Mouse (Mus musculus) testis, postnatal 14 days (tissue): ENCODE data around the gene Mcrip2.

Experiments
- DNase-seq: peaks from one replicate; pipeline ENCODE4 v3.0.0; 2021; ENCODE audit warnings: low spot score

The Mcrip2 gene

DNA sequence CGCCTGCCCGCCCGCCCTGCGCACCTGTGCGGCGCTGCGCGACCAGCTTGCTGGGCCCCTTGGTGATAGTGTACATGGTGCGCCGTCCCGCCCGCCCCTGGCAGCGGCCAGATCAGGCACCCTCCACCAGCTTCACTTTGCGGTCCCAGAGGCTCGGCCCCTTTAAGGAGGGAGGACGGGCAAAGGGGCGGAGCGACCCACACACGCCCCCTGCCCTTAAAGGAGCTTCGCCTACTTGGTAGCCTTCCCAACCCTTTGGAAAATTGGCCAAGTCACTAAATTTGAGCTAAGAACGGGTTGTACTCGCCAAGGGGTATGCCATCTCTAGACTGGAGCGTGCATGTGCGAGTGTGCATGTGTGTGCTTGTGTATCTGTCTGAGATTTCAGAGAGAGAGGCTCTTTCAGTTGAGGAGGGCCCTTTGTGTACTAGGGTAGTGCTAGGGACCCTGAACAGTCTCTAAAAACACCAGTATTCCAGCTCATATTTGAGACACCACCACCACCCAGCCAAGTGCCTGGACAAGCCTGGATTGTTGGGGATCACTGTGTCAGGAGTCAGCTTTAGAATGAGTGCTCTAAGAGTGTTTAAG lies at the start of gene Mcrip2:
Gene Mcrip2 (minus strand): TSS at position 164 of the 591 bp plus-strand sequence.
- DNase-seq, result peak; percentile 83

DNA sequence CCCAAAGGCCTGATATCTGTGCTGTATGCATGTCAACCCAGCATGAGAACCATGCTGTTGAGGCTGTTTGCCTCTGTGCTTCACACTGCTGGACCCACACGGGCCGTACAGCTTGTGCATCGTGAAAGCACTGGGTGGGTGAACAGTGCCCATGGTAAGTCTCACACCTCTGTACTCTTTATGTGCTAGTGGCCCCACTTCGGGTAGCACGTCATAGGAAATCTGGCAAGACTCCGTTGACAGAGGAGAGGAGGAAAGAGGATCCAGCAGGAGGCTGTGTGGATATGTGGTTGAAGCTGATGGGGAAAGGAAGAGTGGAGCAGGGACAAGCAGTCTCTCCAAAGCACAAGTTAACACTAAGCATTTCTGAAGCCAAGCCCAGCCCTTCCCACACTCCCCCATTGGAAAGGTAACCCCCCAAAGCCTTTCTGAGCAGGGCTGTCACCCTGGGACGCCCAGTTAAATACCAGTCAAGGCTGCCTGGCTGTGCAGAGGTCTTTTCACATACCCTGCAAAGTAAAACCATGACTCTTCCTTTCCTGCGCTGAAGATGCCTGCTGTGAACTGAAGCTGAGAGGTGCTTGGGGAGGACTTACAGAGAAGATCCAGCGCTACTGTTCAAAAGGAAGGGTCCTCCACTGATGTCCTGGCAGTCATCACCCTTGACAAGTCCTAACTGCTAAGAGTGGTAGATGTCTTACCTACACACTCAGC lies 49.6 kb upstream of the Mcrip2 start:
- no peak for DNase-seq

GRCm38 (mm10) chr17:25916931-25917647 lies 48.5 kb upstream of the Mcrip2 start:
- peak; percentile 50 for DNase-seq

GRCm38 (mm10) chr17:25914295-25914694 lies 45.7 kb upstream of the Mcrip2 start:
- DNase-seq, result no peak

GRCm38 (mm10) chr17:25913877-25914275 lies 45.3 kb upstream of the Mcrip2 start:
- no peak for DNase-seq

DNA sequence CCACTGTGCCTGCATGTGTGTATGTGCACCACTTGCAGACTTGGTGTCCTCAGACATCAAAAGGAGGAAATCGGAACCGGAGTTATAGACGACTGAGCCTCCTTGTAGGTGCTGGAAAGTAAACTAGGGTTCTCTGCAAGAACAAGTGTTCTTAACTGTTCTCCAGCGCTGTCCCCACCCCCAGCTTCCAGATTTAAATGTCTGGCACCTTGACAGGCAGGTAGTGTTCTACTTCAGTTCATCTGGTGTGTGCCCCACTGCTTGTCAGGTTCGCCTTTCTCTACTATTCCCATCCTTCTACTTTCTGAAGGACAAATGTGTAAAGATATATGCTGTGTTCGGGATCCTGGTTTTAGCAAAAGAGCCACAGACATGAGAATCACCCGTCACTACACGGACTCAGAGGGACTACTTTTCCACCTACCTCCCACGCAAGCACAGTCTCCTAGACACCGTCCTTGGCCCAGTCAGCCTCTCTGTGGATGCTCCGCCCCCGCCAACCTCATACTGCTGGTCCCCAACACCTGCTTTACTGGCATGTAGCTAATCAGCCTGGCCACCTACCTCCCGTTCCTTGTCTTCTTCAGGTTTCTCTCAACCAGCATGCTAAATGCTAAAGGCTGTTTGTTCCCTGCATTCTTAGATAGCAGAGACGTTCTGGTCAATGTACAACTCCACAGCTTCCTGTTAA lies 44.8 kb upstream of the Mcrip2 start:
- no peak for DNase-seq

DNA sequence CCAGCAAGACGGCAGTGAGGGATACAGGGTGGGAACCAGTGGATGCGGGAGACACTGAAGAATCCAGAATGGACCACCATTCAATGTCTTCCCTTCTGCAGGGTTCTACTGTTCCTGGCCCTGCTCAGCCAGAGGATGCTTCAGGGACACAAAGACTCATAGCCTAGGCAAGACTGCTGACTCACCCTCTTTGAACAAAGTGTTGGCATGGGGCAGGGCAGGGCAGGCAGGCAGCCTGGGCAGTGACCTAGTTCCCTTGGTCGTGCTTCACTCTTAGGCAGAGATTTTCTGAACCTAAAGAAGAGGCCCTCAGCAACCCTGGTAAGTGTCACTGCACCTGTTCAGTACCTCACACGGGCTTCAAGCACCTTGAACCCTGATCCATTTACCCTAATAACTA lies 43.3 kb upstream of the Mcrip2 start:
- no peak for DNase-seq

DNA sequence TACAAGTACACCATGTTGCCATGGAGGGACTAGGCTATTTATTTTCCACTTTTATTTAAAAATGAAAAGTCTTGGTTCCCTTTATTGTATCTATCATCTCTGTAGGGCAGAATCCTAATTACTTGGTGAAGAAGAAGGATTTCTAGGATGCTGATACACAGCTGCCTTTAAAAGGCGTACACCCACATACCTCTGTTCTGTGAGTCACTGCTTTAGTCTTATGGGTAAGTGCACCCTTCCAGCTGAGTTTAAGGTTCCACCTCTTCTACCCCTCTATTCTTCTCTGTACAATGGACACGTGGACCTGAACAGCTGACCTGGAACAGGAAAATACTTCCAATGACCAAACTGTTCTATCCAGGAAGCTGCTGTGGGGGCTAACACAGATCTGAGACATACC lies 39.1 kb upstream of the Mcrip2 start:
- DNase-seq, result no peak

- DNase-seq, result no peak
Measured at GRCm38 (mm10) chr17:25903061-25903460, 34.5 kb upstream of the Mcrip2 start.

- DNase-seq, result no peak
Measured at GRCm38 (mm10) chr17:25900193-25900592, 31.6 kb upstream of the Mcrip2 start.

DNA sequence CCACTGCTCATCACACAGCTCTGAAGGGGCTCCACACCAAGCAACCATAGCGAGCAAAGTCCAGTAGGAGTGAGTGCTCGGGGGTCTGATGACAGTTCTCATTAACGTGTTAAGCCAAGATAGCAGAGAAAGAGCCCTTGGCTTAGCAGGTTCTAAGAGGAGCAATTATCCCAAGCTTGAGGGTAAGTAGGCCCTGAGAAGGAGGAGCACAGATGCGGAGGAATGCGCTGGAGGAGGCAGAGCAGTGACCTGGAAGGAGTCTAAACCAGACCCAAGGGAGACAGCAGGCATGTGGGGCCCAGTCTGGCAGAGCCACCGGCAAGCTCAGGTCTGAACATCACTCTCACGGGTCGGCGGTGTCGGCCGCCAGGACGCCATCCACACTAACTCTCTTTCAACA lies 27.3 kb upstream of the Mcrip2 start:
- DNase-seq, result no peak

DNA sequence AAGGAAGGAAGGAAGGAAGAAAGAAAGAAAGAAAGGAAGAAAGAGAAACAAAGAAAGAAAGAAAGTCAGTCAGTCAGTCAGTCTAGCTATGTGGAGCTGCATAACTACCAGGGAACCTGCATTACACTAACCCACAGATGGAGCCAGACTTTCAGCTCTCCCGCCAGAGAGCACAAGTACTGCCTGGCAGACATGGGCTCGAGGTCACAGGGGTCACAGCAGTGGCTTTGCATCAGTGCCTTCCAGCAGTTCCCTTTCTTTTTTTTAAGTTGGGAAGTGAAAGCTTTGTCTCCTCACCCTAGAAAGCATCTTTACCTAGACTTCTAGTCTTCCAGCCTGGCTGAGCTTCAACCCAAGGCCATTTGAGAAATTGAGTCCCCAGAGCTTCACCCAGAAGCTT lies 26.9 kb upstream of the Mcrip2 start:
- DNase-seq, result no peak

DNA sequence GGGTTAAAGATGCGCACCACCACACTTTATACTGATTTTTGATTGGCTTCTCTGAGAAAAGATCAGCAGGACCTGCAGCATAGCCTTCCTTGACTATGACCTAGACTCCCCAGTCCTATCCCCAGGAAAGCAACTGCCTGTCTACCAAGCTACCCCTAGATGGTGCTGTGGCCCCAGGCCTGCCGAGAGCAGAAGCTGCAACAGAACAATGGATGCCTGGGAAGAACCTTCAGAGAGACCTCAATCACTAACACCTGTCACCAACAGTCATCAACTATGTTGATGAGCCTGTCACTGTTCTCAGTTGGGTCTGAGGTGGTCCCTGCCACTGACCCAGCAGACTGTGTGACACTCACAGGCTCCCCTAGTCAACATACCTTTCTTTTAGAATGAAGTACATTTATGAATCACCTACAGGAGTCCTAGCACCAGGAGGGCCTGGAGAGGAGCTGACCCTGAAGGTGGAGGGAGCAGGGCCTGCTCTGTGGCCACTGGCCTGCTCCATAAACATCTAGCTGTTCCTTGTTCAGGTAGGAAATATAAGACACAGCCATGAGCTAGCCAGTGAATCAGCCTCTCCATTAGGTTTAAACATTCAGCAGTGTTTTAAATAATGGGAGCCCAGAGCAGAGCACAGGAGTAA lies 25.5 kb upstream of the Mcrip2 start:
- DNase-seq, result no peak

DNA sequence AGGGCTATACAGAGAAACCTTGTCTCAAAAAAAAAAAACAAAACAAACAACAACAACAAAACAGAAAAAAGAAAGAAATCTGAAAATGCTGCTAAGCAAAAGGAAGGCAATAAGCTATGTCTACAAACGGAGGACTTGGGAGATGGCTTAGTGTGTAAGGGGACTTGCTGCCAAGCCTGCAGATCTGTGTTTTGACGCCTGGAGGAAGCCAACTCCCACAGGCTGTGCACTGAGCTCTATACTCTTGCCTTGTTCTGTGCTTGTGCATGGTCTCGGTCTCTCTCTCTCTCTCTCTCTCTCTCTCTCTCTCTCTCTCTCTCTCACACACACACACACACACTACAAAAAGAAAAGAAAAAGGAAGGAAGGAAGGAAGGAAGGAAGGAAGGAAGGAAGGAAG lies 20.3 kb upstream of the Mcrip2 start:
- DNase-seq, result no peak

DNA sequence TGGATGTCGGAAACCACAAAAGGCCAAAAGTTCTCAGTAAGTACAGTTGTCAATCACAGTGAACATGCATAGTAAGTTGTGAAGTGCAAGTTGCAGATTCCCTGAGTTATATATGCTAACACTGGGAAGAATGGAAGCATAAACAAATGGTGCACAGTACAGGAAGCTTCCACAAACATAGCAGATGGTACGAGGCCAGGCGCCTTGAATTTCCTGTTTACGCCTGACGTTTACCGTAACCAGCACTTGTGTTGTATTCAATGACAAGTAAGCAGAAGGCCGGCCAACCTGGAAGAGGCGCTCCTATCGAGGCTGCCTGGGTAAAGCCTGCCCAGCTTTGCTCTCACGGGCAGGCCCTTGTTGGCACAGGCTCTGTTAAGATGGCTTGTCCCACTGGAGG lies 18.9 kb upstream of the Mcrip2 start:
- no peak for DNase-seq

- no peak for DNase-seq
Measured at GRCm38 (mm10) chr17:25886806-25887205, 18.2 kb upstream of the Mcrip2 start.

DNA sequence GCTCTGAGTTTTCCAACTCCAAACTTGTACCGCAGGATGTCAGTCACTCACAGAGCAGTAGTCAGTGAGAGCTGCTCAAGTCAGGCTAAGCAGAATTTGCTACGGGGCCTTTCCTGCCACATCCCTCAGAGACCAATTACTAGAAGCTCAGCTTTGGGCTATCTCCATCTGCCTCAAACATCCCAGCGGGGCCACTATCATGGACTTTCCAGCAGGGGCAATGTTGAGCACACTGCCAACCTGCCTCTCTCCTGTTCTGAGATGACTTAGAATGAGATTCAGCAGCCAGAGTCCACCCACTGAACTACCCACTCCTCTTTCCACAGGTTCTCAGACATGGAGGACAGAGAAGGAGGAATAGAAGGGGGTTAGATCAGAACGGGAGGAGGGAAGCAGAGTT lies 17.1 kb upstream of the Mcrip2 start:
- DNase-seq, result no peak

DNA sequence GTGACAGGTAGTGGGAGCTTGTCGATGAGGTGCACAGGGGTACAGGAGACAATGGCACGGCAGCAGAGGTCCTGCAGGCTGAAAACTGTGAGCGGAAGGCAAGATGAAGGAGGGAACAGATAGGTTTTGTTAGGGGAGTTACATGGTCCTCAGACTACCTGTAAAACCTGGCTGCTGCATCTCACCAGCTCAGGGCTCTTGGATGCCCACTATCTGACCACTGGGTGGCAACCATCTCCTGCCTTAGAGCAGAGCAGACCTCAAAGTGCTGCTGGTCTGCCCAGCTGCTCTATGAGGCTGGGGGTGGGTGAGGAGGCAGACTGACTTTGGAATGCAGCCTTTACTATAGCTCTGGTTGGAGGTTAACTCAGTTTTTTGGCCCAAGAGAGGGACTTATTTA lies 15.3 kb upstream of the Mcrip2 start:
- no peak for DNase-seq

DNA sequence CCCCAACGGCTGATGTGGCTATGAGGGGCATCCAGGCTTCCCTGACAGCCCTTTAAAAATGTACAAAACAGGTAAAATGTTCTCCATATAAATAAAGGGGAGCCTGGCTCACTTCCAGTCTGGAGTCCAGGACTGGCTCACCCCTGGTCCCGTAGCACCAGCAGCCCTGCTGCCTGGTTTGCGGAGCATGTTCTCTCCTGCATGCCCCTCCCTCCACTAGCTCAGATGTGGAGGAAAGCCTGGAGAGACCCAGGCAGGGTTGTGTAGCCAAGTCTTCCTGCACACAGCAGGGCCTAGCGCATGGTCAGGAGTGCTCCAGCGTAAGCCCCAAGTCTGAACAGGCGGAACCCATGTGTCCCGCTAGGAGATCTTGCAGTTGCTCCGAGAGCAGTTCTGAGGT lies 14.7 kb upstream of the Mcrip2 start:
- no peak for DNase-seq

GRCm38 (mm10) chr17:25882306-25882705 lies 13.7 kb upstream of the Mcrip2 start:
- no peak for DNase-seq

DNA sequence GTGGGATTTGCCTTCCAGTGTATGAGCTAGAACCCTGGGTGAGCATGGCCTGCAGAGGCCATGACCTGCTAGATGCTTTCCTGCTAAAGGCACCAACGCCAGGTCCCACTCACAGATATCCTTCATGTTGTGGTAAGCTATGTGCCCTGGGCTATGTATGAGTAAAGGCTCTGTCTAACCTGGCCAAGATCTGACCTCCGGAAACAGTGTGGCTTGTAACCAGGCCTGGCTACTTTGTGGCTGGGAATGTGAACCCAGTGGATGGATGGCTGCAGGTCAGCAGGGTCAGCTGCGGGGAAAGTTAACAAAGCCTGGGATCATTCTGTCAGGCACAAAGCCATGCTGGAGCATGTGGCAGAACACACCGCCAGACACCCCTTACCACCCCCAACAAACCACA lies 13.1 kb upstream of the Mcrip2 start:
- no peak for DNase-seq

- no peak for DNase-seq
Measured at GRCm38 (mm10) chr17:25880913-25881641, 12.5 kb upstream of the Mcrip2 start.
